Mouse (Mus musculus): ENCODE data around the gene Olfr1151.

Gene Olfr1151

DNA sequence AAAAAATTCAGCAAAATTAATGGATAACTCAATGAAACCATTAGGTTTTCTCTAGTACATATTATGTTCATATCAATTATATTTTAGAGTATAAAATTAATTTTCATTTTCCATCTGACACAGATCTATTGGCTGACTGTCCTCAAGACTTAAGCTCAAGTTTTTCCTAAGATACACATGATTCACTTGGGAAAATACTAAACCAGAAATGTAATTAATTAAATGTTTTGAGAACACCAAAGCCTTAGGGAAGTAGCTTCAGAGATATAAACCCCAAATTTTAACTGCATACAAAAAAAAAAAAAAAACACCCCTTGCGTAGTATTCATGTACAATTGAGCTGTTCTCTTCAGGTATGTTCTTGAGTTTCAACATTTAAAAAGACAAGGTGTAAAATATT lies at the start of gene Olfr1151:
Gene Olfr1151, plus strand, starts transcription at position 301 of the 400 bp plus-strand sequence.
- no peak for DNase-seq

DNA sequence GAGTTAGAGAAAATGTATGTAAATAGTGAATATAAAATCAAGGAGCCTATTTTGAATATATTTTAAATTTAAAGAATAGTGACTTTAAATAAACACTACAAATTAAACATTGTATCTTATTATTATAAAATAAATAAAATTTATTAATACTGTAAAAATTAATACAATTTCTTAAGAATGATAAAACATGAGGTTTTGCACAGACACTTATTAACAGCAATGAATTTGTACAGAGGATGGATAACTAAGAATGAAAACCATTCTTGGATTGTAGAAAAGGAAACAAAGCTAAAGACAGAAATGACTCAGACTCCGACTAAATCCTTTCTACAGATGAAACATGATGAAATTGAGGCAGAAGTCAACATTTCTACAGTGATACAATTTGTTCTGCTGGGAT lies 46.1 kb upstream of the Olfr1151 start, which contains the start of gene Olfr1145:
Gene Olfr1145, plus strand, starts transcription at position 301 of the 400 bp plus-strand sequence.
- no peak for DNase-seq

DNA sequence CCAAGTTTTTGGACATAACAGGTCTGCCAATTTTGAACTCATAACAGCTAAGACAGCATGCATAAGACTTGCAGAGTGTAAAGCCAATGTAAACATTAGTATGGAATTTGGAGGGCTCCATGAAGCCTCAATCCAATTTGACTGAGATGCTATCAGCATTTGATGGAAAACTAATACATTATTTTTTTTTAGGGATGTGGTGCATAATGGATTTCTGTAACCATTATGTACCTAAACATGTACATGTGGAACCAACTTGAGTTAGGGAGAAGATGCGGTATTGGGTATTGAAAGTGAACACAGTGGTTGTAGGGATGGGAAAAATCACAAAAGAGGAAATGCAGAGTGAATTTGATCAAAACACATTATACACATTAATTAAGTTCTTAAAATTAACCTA lies 25.4 kb upstream of the Olfr1151 start, which contains the start of gene Olfr1148:
Gene Olfr1148, plus strand, starts transcription at position 301 of the 400 bp plus-strand sequence.
- DNase-seq = no peak

DNA sequence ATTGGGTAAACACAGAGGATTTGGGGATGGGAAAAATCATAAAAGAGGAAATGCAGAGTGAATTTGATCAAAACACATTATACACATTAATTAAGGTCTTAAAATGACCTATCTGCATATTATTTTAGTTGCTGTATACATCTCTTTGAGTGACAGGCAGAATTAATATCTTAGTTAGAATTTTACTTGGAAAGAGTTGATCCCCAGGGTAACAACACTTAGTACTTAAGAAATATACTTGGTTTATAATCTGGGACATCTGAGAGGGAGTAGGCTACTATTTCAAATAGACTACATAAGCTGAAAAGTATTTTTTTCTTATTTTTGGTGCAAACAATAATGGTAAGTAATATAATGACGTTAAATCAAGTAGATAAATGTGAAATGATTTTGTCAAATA lies 12.0 kb upstream of the Olfr1151 start, which contains the start of gene Olfr1150-ps1:
Gene Olfr1150-ps1, plus strand, starts transcription at position 301 of the 400 bp plus-strand sequence.
- no peak for DNase-seq

DNA sequence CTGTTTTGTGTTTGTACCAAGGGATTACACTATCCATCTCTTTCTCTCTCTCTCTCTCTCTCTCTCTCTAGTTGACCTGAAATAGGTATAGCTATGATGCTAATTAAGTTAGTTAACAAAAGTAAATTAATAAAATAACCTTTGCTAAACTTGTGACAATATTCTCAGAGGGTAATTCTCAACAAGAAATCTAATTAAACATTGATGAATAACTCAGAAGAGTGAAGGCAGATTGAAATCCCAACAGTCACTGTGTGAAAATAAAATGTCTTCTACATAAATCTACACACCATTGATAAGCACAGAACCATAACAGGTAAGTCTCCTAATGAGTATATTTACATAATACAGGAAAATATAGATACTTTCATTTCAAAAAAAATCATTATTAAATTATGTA lies 10.5 kb downstream of the Olfr1151 start, which contains the start of gene Olfr1152:
Gene Olfr1152, plus strand, starts transcription at position 301 of the 400 bp plus-strand sequence.
- no peak for DNase-seq

DNA sequence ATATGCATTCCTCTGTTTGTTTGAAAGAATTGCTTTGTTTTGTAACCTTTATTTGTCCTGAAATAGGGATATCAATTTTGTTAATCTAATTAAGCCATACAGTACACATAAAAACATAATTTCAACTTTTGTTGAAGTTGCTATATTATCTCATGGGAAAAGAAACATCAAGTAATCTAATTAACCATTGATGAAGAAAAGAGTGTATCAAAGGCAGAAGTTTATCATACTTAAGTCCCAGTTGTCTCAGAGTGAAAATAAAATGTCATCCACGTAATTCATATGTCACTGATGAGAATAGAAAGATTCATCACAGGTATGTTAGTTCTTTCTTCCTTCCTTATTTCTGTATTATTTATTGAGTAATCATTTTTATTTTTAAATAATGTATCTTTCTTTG lies 39.0 kb downstream of the Olfr1151 start, which contains the start of gene Olfr1153:
Gene Olfr1153, plus strand, starts transcription at position 301 of the 400 bp plus-strand sequence.
- no peak for DNase-seq

DNA sequence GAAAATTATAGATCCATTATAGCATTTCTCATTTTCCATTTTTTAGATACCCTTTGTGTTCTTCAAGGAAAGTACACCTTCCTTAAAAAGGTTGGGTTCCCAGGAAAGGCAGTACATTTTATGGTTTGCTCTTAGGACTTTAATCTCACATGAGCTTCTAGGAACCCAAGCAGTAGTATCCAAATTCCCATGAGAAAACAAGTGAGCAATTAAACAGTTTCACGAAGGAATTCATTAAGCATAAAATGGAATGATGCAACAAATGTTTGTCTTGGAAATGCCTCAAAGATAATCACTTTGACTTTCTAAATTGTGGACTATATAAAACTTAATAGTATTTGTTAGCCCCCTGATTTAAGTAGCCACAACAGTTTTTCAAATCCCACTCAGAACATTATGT lies 49.4 kb downstream of the Olfr1151 start, which contains the start of gene Olfr1154:
Gene Olfr1154, minus strand, starts transcription at position 101 of the 400 bp plus-strand sequence.
- DNase-seq = no peak

Data from kidney, postnatal 36 days (tissue).